Mouse (Mus musculus) erythroblast, embryonic 14.5 days (primary cell): ENCODE results near the gene Cab39l.

Source experiments
- GATA1 ChIP-seq: IDR thresholded peaks from 2 replicates; pipeline ENCODE4 v1.6.1; 2012; ENCODE audit warnings: low read length, inconsistent platforms, mixed read lengths
- TAL1 ChIP-seq: IDR thresholded peaks from 3 replicates; pipeline ENCODE4 v1.6.1; 2012; ENCODE audit warnings: low read length, inconsistent platforms, mixed read lengths

DNA sequence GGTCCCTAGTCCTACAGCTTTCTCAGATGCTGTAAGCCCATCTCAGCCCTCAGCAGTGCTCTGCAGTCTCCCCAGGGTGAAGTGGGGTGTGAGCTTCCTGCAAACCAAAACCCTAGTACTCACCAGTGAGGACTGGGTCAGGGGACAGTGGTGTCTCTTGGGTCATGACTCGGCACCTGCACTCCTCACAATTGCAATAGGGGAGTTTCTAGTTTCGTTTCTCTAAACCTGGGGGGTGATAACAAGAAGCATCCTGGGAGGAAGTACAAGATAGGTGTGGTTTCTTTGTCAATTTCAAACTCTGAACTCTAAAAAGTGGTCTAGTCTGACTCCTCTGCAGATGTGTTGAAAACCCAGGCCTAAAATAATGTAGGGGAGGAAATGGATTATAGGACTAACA, 43.8 kb upstream of the Cab39l start:
- TF ChIP-seq GATA1 (no peak), TAL1 (no peak)
